Mouse (Mus musculus): Measurements from ENCODE around the gene Gjb5.
A peak's percentile ranks its signal among the peaks of the same experiment; 100 is the strongest.

The Gjb5 gene

DNA sequence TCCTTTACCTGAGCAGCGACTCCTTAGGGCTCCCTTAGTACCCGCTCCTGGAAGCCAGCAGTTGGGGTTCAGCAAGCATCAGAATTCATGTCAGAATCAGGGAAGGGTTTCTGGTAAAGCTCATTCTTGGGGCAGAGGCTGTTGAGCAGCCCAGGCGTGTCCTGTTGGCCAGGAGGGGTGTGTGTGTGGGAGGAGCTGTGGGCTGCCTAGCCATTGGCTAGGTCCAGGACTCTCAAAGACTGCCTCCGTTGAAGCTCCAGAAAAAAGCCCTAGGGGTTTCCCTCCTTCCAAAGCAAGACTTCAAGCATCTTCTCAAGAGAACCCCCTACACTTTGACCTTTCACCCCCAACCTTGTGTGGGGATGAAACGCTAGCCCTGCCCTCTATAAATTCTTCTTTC is at the start of gene Gjb5:
Gjb5 (minus strand) TSS at position 164 of the 400 bp plus-strand sequence.
- no peak for DNase-seq (ENCODE audit: low read depth)

- peak; percentile 27 for DNase-seq (ENCODE audit: low read depth)
Measured at GRCm38 (mm10) chr4:127402614-127403013, 44.6 kb upstream of the Gjb5 start.

DNA sequence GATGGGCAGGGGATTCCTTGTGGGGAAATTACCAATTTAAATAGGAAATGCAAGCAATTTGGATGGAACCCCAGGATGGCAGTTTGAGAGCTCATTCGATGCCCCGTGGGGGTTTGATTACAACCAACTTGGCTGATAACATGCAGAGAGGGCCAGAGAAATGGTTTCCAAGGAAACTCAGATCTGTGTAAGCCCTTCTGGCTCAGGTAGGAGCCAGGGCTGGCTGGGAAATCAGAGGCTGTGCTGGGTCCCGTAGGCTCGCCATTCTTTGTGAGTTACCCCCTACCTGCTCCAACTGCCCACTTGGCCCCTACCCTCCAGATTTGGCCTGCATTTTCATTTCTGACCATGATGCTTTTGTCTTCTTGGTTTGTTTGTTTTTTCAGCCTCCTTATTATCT is 44.2 kb upstream of the Gjb5 start:
- no peak for DNase-seq (ENCODE audit: low read depth)

DNA sequence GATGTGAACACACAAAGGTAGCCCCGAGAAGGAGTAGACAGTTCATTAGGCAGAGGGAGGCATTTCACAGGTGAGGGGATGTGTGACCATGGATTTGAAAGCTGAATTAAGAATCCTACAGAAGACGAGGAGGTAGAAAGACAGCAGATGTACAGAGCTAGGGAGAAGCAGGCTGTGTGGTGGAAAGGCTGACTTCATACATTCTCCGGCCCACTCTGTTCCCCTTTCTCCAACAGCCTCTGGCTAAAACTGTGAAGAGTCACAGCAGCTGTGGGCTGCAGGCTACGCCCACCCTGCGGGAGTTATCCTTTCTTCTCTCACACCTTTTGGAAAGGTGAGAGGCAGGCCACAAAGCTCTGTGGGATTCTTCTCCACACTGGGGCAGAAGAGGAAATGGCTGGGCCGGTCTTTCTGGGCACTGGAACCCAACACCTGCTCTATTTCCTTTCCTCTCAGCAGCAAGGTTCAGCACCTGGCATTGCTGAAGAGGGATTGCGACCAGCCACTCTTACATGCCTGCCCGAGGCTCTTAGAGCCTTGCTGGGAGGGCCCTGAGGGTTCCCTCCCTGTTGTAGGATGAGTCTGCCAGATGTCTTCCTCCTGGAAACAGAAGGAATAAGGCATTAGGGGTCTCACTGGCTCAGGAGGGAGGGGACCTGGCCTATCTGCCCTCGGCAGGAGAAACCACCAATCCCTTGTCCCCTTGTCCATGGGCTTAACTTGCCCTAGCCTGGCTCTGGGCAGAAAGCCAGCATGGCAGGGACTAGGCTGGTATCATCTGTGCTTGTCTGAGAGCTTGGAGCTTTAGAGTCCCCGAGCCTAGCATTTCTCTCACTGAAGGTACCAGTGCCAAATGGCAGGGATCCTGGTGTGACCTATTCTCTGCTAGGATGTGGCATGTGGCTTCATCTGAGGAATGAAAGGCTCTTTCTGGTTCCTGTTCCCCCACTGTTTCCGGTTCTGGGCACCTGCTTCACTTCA is 42.5 kb upstream of the Gjb5 start:
- DNase-seq (ENCODE audit: low read depth), result no peak

GRCm38 (mm10) chr4:127395591-127395990 is 37.6 kb upstream of the Gjb5 start:
- no peak for DNase-seq (ENCODE audit: low read depth)

- no peak for DNase-seq (ENCODE audit: low read depth)
Measured at GRCm38 (mm10) chr4:127389645-127390044, 31.7 kb upstream of the Gjb5 start.

DNA sequence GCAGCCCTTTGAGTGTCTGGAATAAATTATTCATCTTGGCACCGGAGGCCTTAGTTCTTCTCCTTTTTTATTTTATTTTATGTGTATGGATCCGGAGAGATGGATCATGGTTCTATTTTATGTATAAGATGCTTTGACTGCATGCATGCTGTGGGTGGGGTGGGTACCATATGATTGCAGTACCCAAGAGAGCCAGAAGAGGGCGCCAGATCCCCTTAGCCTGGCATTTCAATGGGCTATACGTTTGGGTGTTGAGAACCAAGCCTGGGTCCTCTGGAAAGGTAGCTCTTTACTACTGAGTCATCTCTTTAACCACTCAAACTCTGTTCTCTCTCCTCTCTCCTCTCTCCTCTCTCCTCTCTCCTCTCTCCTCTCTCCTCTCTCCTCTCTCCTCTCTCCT is 19.4 kb upstream of the Gjb5 start:
- peak; percentile 33 for DNase-seq (ENCODE audit: low read depth)

GRCm38 (mm10) chr4:127375541-127376177 is 17.7 kb upstream of the Gjb5 start:
- DNase-seq (ENCODE audit: low read depth), result no peak

GRCm38 (mm10) chr4:127374645-127375044 is 16.7 kb upstream of the Gjb5 start:
- no peak for DNase-seq (ENCODE audit: low read depth)

DNA sequence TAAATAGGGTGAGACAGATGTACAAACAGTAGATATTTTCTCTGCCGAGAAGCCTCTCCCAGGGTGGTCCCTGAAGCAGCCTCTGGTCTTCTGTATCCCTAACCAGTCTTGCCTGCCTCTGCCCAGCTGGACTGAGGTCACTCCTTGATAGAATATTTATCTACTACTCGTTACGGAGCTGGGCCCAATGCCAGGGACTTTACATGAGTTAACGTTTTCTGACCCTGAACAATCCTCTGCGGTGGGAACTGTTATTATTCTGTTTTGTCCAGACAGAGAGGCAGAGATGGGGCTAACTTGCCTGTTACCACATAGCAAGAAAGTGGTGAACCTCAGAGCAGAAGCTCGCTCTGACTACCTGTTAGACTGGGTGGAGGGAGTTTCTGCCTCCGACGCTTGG is 15.5 kb upstream of the Gjb5 start:
- DNase-seq (ENCODE audit: low read depth), result peak; percentile 47

GRCm38 (mm10) chr4:127371546-127371945 is 13.6 kb upstream of the Gjb5 start:
- DNase-seq (ENCODE audit: low read depth), result peak; percentile 90

DNA sequence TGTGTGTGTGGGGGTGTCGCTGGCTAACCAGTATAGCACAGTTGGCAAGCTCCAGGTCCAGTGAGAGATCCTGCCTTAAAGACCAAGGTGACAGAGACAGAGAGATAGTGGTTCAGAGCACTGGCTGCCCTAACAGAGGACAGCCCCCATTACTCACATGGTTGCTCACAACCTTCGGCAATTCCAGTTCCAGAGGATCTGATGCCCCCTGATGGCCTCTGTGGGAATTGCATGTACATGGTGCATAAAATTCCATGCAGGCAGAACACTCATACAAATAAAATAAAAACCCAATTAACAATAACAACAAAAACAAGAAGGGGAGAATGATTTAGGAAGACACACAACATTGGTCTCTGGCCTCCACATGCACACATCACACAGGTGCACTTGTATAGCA is 12.5 kb upstream of the Gjb5 start:
- DNase-seq (ENCODE audit: low read depth), result peak; percentile 67

GRCm38 (mm10) chr4:127368379-127368973 is 10.5 kb upstream of the Gjb5 start:
- DNase-seq (ENCODE audit: low read depth), result peak; percentile 80

- DNase-seq (ENCODE audit: low read depth), result no peak
Measured at GRCm38 (mm10) chr4:127365834-127366233, 7.9 kb upstream of the Gjb5 start.

GRCm38 (mm10) chr4:127365433-127365832 is 7.5 kb upstream of the Gjb5 start:
- no peak for DNase-seq (ENCODE audit: low read depth)

- DNase-seq (ENCODE audit: low read depth), result no peak
Measured at GRCm38 (mm10) chr4:127364431-127364830, 6.5 kb upstream of the Gjb5 start.

DNA sequence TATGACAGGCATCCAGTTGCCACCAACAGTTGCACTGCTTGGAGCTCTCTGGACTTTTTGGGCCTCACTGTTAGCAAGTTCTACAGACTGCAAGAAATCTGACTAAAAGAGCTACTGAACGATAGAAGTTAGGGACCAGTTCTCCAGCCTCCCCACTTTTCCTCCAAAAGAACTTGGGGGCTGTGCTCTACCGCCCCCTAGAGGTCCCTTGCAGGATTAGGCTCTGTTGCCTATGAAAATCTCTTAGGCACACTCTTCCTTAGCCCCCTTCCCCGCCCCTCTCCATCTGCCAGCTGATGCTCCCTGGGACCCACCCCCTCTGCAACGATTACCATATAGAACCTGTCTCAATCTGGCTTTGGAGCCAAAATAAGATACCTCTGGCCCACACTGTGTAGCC is 5.3 kb upstream of the Gjb5 start:
- peak; percentile 74 for DNase-seq (ENCODE audit: low read depth)

DNA sequence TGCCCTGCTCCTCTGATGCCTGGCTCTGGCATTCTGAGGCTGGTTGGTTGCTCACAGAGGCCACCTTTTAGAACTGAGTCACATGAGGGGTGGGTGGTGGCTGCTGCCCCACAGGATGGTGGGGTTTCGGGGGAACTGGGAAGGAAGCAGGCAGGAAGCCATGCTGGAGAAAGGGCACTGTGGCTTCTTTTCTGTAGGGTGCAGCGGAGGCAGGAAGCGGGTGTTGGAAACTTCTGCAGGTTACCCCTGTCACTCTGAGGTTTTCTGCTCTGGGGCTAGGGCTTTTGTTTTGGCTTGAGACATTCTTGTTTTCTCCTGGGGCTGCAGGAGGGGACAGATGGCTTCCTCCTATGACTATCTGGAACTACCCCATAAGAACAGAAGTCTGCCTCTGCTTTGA is 4.5 kb upstream of the Gjb5 start:
- no peak for DNase-seq (ENCODE audit: low read depth)

DNA sequence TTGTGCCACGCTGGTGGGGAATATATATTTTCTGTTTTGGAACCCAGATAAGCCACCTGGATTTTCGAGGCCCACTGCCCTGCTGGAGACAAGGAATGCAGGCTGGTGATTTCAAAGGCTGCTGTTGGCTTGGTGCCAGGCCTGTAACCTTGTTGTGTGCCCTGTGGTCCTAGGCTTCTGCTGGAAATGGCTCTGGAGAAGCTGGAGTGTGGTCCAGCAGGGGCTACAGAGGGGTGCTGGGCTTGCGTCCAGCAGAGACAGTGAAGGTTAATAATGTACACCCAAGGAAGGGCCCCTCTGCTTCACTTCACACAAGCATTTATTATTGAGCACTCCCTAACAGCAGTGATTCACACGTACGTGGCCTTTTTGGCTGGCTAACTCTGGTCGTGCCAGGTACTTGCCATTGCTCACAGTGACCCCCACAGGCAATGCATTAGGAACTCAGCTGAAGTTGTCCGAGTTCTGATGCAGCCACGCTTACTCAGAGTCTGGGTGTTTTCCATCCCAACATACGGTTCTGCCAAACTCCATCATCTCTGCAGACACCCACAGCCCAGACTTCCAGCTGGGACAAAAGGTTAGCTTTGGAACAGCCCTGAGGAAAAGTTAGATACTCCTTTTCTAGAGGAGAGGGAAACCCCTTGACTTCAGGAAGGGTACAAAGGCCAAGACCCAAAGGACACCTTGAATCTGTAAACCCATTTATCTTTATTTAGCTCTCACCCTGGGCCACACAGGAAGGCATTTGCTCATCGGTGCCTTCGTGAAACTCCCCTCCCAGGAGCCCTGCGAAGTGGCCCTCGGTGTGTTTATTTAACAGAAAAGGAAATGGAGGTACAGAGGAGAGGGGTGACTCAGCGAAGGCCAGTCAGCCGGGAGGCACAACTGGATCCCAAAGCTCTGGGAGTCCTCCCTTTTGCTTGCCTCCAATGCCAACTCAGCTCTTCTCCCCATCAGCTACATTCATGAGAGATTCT is 3.2 kb downstream of the Gjb5 start:
- peak; percentile 95 for DNase-seq (ENCODE audit: low read depth)

- peak; percentile 31 for DNase-seq (ENCODE audit: low read depth)
Measured at GRCm38 (mm10) chr4:127353951-127354438, 4.0 kb downstream of the Gjb5 start, which contains the start of gene Gjb4. TSS of gene Gjb4 (minus strand) at chr4:127354081.

DNA sequence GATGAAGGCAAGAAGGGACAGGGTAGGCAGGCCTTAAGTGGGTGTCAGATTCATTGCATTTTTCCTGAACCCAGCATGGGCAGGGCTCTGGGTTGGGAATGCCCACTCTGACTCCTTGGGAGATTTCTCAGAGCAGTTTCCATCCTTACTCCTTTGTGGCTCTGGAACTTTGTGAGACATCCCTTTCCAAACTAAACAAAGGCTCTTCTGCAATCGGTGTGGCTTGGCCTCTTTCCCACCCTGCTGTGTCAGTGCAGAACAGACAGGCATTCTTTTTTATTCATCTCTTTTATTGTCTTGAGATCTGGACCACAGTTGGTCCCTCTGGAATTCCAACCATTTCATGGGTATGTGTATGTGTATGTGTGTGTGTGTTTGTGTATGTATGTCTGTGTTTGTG is 5.4 kb downstream of the Gjb5 start:
- DNase-seq (ENCODE audit: low read depth), result peak; percentile 93

Data from NIH3T3 (cell line).